Mouse (Mus musculus): ENCODE measurements at regions not wholly inside any gene's neighbourhood (a gene's known extent, or its start where the extent isn't known, plus 50 kb on each side); places are given as distances from the start of the nearest gene placed in this dataset.

- no peak overlapping the region for H3K4me2 ChIP-seq (replicated peaks; ENCODE audit: low read depth, low read length)
- H3K27ac ChIP-seq (ENCODE audit: low read length), result peak overlapping the region; percentile 66; the same call in 1 of the 2 replicates
- no peaks in the 10 kb centered on the region for H3K36me3 ChIP-seq (ENCODE audit: control insufficient read depth, insufficient read depth, low read length)
- H3K4me3 ChIP-seq (ENCODE audit: low read depth, low read length), result no peak overlapping the region
- H3K27me3 ChIP-seq (ENCODE audit: control insufficient read depth, insufficient read depth, low read length), result no peaks in the 10 kb centered on the region
- no peak overlapping the region for H3K9ac ChIP-seq (replicated peaks; ENCODE audit: low read depth, low read length)
- no peak for ATAC-seq (ENCODE audit: insufficient number of reproducible peaks, insufficient read depth, low FRiP score, low read depth)
- 30% methylated on average over 3 of the region's 3 CpGs for WGBS
- no peaks in the 10 kb centered on the region for H3K9me3 ChIP-seq (ENCODE audit: control insufficient read depth, low read depth, low read length)
- peaks cover 13% of the 10 kb centered on the region for H3K4me1 ChIP-seq (ENCODE audit: control insufficient read depth, insufficient read depth, low read length)
These were observed 73.3 kb upstream of the Col5a1 start for GRCm38 (mm10) chr2:27812946-27813345.

- H3K36me3 ChIP-seq (ENCODE audit: control insufficient read depth, insufficient read depth, low read length), result no peaks in the 10 kb centered on the region
- H3K4me3 ChIP-seq (ENCODE audit: low read depth, low read length), result no peak overlapping the region
- H3K4me1 ChIP-seq (ENCODE audit: control insufficient read depth, insufficient read depth, low read length), result peaks cover 15% of the 10 kb centered on the region
- H3K4me2 ChIP-seq (replicated peaks; ENCODE audit: low read depth, low read length), result no peak overlapping the region
- peak; percentile 87; the same call in 1 of the 2 replicates for ATAC-seq (ENCODE audit: insufficient number of reproducible peaks, insufficient read depth, low FRiP score, low read depth)
- WGBS, result 26% methylated on average over 6 of the region's 6 CpGs
- no peak overlapping the region for H3K9ac ChIP-seq (replicated peaks; ENCODE audit: low read depth, low read length)
- no peaks in the 10 kb centered on the region for H3K27me3 ChIP-seq (ENCODE audit: control insufficient read depth, insufficient read depth, low read length)
- H3K27ac ChIP-seq (ENCODE audit: low read length), result peak overlapping the region; percentile 79
- no peaks in the 10 kb centered on the region for H3K9me3 ChIP-seq (ENCODE audit: control insufficient read depth, low read depth, low read length)
These were observed 72.9 kb upstream of the Col5a1 start for GRCm38 (mm10) chr2:27813370-27813769.

- Histone ChIP-seq H3K4me2 (replicated peaks; ENCODE audit: low read depth, low read length) (no peak overlapping the region), H3K27ac (ENCODE audit: low read length) (peak overlapping the region; percentile 72), H3K27me3 (ENCODE audit: control insufficient read depth, insufficient read depth, low read length) (no peaks in the 10 kb centered on the region), H3K36me3 (ENCODE audit: control insufficient read depth, insufficient read depth, low read length) (no peaks in the 10 kb centered on the region), H3K4me3 (ENCODE audit: low read depth, low read length) (no peak overlapping the region), H3K4me1 (ENCODE audit: control insufficient read depth, insufficient read depth, low read length) (peaks cover 14% of the 10 kb centered on the region), H3K9ac (replicated peaks; ENCODE audit: low read depth, low read length) (no peak overlapping the region), H3K9me3 (ENCODE audit: control insufficient read depth, low read depth, low read length) (peaks cover 3% of the 10 kb centered on the region; the same call in 1 of the 2 replicates)
- 38% methylated on average over 4 of the region's 4 CpGs for WGBS
- ATAC-seq (ENCODE audit: insufficient number of reproducible peaks, insufficient read depth, low FRiP score, low read depth), result 0 out of 2 replicates have a peak, but pooled peaks have one; percentile 33
These were observed 67.6 kb upstream of the Col5a1 start for GRCm38 (mm10) chr2:27818656-27819055.

GRCm38 (mm10) chr2:27826826-27827225, 59.4 kb upstream of the Col5a1 start:
- H3K4me2 ChIP-seq (replicated peaks; ENCODE audit: low read depth, low read length), result no peak overlapping the region
- H3K27me3 ChIP-seq (ENCODE audit: control insufficient read depth, insufficient read depth, low read length), result no peaks in the 10 kb centered on the region
- no peak overlapping the region for H3K4me3 ChIP-seq (ENCODE audit: low read depth, low read length)
- 77% methylated on average over 2 of the region's 2 CpGs for WGBS
- no peak for ATAC-seq (ENCODE audit: insufficient number of reproducible peaks, insufficient read depth, low FRiP score, low read depth)
- H3K9ac ChIP-seq (replicated peaks; ENCODE audit: low read depth, low read length), result no peak overlapping the region
- H3K4me1 ChIP-seq (ENCODE audit: control insufficient read depth, insufficient read depth, low read length), result peaks cover 8% of the 10 kb centered on the region; the same call in 1 of the 2 replicates
- no peaks in the 10 kb centered on the region for H3K36me3 ChIP-seq (ENCODE audit: control insufficient read depth, insufficient read depth, low read length)
- H3K9me3 ChIP-seq (ENCODE audit: control insufficient read depth, low read depth, low read length), result no peaks in the 10 kb centered on the region
- H3K27ac ChIP-seq (ENCODE audit: low read length), result no peak overlapping the region

GRCm38 (mm10) chr2:27827582-27827981, 58.6 kb upstream of the Col5a1 start:
- 81% methylated on average over 5 of the region's 5 CpGs for WGBS
- ATAC-seq (ENCODE audit: insufficient number of reproducible peaks, insufficient read depth, low FRiP score, low read depth), result no peak
- Histone ChIP-seq H3K27ac (ENCODE audit: low read length) (no peak overlapping the region), H3K27me3 (ENCODE audit: control insufficient read depth, insufficient read depth, low read length) (no peaks in the 10 kb centered on the region), H3K36me3 (ENCODE audit: control insufficient read depth, insufficient read depth, low read length) (no peaks in the 10 kb centered on the region), H3K4me2 (replicated peaks; ENCODE audit: low read depth, low read length) (no peak overlapping the region), H3K9me3 (ENCODE audit: control insufficient read depth, low read depth, low read length) (no peaks in the 10 kb centered on the region), H3K9ac (replicated peaks; ENCODE audit: low read depth, low read length) (no peak overlapping the region), H3K4me1 (ENCODE audit: control insufficient read depth, insufficient read depth, low read length) (peaks cover 8% of the 10 kb centered on the region; the same call in 1 of the 2 replicates), H3K4me3 (ENCODE audit: low read depth, low read length) (no peak overlapping the region)

GRCm38 (mm10) chr2:27828237-27828636, 58.0 kb upstream of the Col5a1 start:
- Histone ChIP-seq H3K9me3 (ENCODE audit: control insufficient read depth, low read depth, low read length) (no peaks in the 10 kb centered on the region), H3K4me1 (ENCODE audit: control insufficient read depth, insufficient read depth, low read length) (peaks cover 8% of the 10 kb centered on the region; the same call in 1 of the 2 replicates), H3K36me3 (ENCODE audit: control insufficient read depth, insufficient read depth, low read length) (no peaks in the 10 kb centered on the region), H3K9ac (replicated peaks; ENCODE audit: low read depth, low read length) (no peak overlapping the region), H3K4me3 (ENCODE audit: low read depth, low read length) (no peak overlapping the region), H3K4me2 (replicated peaks; ENCODE audit: low read depth, low read length) (no peak overlapping the region), H3K27me3 (ENCODE audit: control insufficient read depth, insufficient read depth, low read length) (no peaks in the 10 kb centered on the region), H3K27ac (ENCODE audit: low read length) (no peak overlapping the region)
- WGBS, result 67% methylated on average over 6 of the region's 6 CpGs
- ATAC-seq (ENCODE audit: insufficient number of reproducible peaks, insufficient read depth, low FRiP score, low read depth), result no peak

GRCm38 (mm10) chr2:27829551-27829950, 56.7 kb upstream of the Col5a1 start:
- Histone ChIP-seq H3K27ac (ENCODE audit: low read length) (no peak overlapping the region), H3K27me3 (ENCODE audit: control insufficient read depth, insufficient read depth, low read length) (no peaks in the 10 kb centered on the region), H3K36me3 (ENCODE audit: control insufficient read depth, insufficient read depth, low read length) (no peaks in the 10 kb centered on the region), H3K4me3 (ENCODE audit: low read depth, low read length) (no peak overlapping the region), H3K9ac (replicated peaks; ENCODE audit: low read depth, low read length) (no peak overlapping the region), H3K4me2 (replicated peaks; ENCODE audit: low read depth, low read length) (no peak overlapping the region), H3K9me3 (ENCODE audit: control insufficient read depth, low read depth, low read length) (no peaks in the 10 kb centered on the region), H3K4me1 (ENCODE audit: control insufficient read depth, insufficient read depth, low read length) (peaks cover 8% of the 10 kb centered on the region; the same call in 1 of the 2 replicates)
- no peak for ATAC-seq (ENCODE audit: insufficient number of reproducible peaks, insufficient read depth, low FRiP score, low read depth)
- WGBS, result 57% methylated on average over 5 of the region's 5 CpGs

- Histone ChIP-seq H3K4me2 (replicated peaks; ENCODE audit: low read depth, low read length) (no peak overlapping the region), H3K9ac (replicated peaks; ENCODE audit: low read depth, low read length) (no peak overlapping the region), H3K36me3 (ENCODE audit: control insufficient read depth, insufficient read depth, low read length) (no peaks in the 10 kb centered on the region), H3K27me3 (ENCODE audit: control insufficient read depth, insufficient read depth, low read length) (no peaks in the 10 kb centered on the region), H3K27ac (ENCODE audit: low read length) (peak overlapping the region; percentile 96), H3K4me3 (ENCODE audit: low read depth, low read length) (no peak overlapping the region), H3K4me1 (ENCODE audit: control insufficient read depth, insufficient read depth, low read length) (peaks cover 17% of the 10 kb centered on the region), H3K9me3 (ENCODE audit: control insufficient read depth, low read depth, low read length) (no peaks in the 10 kb centered on the region)
- no peak for ATAC-seq (ENCODE audit: insufficient number of reproducible peaks, insufficient read depth, low FRiP score, low read depth)
- WGBS, result 63% methylated on average over 4 of the region's 4 CpGs
These were observed 51.3 kb upstream of the Col5a1 start for GRCm38 (mm10) chr2:27834971-27835370.

All from stomach, embryonic 14.5 days (tissue).